Mouse (Mus musculus): ENCODE results near the gene Dcaf17. TPM values are rescaled to one million over a fixed set of nuclear protein-coding genes. Genes with fewer than 3 reads are reported as not detected.

The Dcaf17 gene
- polyA plus RNA-seq, 1 experiment from 2014 or later, result 18.9 TPM

DNA sequence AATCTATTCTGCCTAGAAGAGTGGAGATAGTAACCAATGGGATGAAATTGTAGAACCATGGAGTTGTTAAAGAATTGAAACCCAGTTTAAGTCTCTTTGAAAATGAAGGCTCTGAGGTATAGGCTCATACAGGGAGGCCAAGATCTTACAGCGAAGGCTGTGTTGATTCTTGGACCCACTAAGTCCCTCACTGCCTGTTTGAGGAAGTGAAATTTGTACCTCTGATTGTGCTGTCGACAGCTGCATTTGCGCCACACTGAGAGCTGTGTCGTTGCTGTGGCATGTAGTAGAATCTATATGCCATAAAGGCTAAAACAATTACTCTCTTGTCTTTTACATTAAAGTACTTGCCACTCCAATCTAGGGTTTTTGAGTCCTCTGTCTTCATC lies 48.2 kb downstream of the Dcaf17 start:
- Histone ChIP-seq H3K9me3 (replicated peaks) (no peaks in the 10 kb centered on the region; the same call in 1 of the 2 replicates), H3K9ac (no peak overlapping the region), H3K27me3 (replicated peaks) (no peaks in the 10 kb centered on the region), H3K4me3 (no peak overlapping the region), H3K36me3 (peaks cover 11% of the 10 kb centered on the region), H3K4me1 (replicated peaks) (peaks cover 8% of the 10 kb centered on the region), H3K27ac (ENCODE audit: poor library complexity, severe bottlenecking) (no peak overlapping the region), H3K4me2 (no peak overlapping the region)
- ATAC-seq (ENCODE audit: insufficient number of reproducible peaks, low FRiP score), result no peak
- WGBS, result 62% methylated on average over 4 of the region's 4 CpGs

DNA sequence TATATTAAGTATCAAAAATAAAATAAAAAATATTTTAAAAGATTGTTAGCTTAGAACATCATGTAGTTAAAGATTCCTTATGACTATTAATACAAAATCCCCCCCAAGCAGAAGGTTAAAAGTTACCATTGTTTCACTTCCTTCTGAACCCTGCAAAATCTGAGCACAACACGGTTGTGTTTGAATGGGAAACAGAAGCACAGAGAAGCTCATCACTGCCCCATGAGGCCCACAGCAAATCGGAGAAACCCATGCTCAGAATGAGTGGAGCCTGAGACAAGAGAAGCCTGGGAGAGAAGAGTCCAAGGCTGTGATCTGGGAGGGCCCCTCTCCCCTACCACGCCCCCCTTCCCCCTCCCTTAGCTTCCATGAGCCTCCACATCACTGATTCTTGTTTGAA lies 49.6 kb downstream of the Dcaf17 start:
- H3K4me3 ChIP-seq, result no peak overlapping the region
- 61% methylated on average over 3 of the region's 3 CpGs for WGBS
- peaks cover 8% of the 10 kb centered on the region for H3K4me1 ChIP-seq (replicated peaks)
- ATAC-seq (ENCODE audit: insufficient number of reproducible peaks, low FRiP score), result no peak
- H3K27me3 ChIP-seq (replicated peaks), result no peaks in the 10 kb centered on the region
- peaks cover 5% of the 10 kb centered on the region for H3K36me3 ChIP-seq
- H3K9ac ChIP-seq, result no peak overlapping the region
- H3K9me3 ChIP-seq (replicated peaks), result no peaks in the 10 kb centered on the region; the same call in 1 of the 2 replicates
- H3K4me2 ChIP-seq, result no peak overlapping the region
- no peak overlapping the region for H3K27ac ChIP-seq (ENCODE audit: poor library complexity, severe bottlenecking)

DNA sequence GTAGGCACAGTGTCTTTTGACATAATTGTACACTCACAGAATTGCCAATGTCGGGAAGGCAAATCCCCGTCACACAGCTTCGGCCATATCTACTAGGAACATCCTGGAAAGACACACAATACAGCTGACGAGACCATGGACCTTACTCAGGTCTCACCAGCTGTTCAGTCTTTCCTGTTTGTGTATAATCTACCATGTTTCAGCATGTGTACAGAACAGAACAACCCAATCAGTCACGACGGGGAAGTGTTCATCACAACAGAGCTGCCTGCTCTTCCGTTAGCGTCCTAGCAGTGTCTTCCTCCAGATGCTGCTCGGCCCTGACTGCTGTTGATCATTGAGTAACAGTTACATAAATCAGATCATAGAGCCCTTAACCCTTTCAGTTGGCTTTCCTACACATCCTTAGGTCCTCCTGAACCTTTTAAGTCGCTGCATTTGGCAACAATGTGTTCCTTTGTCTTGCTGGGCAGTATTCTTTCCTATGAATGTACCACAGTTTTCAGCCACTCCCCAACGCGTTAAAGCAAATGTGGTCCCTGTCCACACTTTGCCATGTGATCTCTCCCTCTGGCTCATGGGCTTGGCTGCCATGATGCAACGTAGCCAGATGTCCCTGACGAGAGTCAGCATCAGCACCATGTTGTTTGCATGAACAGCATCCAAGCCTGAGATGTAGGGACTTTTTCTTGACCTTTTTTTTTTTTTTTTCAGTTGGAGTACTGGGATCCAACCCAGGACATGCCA lies 50.5 kb downstream of the Dcaf17 start:
- no peaks in the 10 kb centered on the region for H3K27me3 ChIP-seq (replicated peaks)
- peaks cover 8% of the 10 kb centered on the region for H3K4me1 ChIP-seq (replicated peaks)
- no peak overlapping the region for H3K4me3 ChIP-seq

DNA sequence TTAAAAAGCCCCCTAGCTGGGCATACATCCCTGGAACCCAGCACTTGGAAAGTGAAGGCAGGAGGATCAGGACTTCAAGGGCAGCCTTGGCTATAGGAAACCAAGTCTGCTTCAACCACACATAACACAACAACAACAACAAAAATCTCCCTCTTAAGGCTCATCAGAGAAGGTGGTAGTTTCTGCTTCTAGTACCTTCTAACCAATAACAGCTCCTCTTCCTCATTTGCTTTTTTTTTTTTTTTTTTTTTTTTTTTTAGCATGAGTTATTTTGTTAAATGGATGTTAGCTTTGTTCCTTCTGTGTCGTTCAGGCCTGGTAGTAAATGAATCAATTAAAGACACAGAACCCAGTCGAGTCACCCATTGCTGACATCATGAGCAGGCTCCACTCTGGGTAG lies 52.1 kb downstream of the Dcaf17 start:
- H3K4me3 ChIP-seq, result no peak overlapping the region
- no peak for ATAC-seq (ENCODE audit: insufficient number of reproducible peaks, low FRiP score)
- H3K4me1 ChIP-seq (replicated peaks), result peaks cover 8% of the 10 kb centered on the region
- WGBS, result 83% methylated on average over 2 of the region's 2 CpGs
- 0 out of 2 replicates have a peak, but pooled peaks cover 2% of the 10 kb centered on the region for H3K27me3 ChIP-seq (replicated peaks)
- no peak overlapping the region for H3K9ac ChIP-seq
- no peaks in the 10 kb centered on the region for H3K36me3 ChIP-seq
- H3K27ac ChIP-seq (ENCODE audit: poor library complexity, severe bottlenecking), result no peak overlapping the region
- H3K9me3 ChIP-seq (replicated peaks), result no peaks in the 10 kb centered on the region; the same call in 1 of the 2 replicates
- no peak overlapping the region for H3K4me2 ChIP-seq

More for the DNA sequence above, 50.5 kb downstream of the Dcaf17 start:
- Histone ChIP-seq H3K9ac (no peak overlapping the region), H3K9me3 (replicated peaks) (no peaks in the 10 kb centered on the region; the same call in 1 of the 2 replicates), H3K36me3 (no peaks in the 10 kb centered on the region), H3K27ac (ENCODE audit: poor library complexity, severe bottlenecking) (no peak overlapping the region), H3K4me2 (no peak overlapping the region)
- 71% methylated on average over 14 of the region's 14 CpGs for WGBS
- no peak for ATAC-seq (ENCODE audit: insufficient number of reproducible peaks, low FRiP score)

DNA sequence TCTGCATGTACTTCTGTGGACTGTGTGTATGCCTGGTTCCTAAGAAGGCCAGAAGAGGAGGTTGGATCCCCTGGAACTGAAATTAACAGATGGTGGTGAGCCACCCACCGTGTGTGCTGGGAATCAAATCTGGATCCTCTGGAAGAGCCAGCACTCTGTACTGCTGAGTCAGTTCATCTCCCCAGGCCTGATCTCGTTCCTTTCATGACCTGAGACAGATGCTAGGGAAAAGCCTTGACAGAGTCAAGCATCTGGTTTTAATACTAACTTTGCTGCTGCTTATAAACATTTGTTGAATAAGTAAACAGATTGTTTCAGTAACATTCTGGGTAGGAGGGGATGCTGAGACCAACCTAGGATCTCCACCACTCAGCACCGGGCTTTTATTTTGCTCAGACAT lies 53.4 kb downstream of the Dcaf17 start:
- H3K27ac ChIP-seq (ENCODE audit: poor library complexity, severe bottlenecking), result no peak overlapping the region
- ATAC-seq (ENCODE audit: insufficient number of reproducible peaks, low FRiP score), result no peak
- 71% methylated on average over 3 of the region's 3 CpGs for WGBS
- H3K4me2 ChIP-seq, result no peak overlapping the region
- H3K9ac ChIP-seq, result no peak overlapping the region
- peaks cover 8% of the 10 kb centered on the region for H3K4me1 ChIP-seq (replicated peaks)
- H3K27me3 ChIP-seq (replicated peaks), result 0 out of 2 replicates have a peak, but pooled peaks cover 2% of the 10 kb centered on the region
- no peaks in the 10 kb centered on the region; the same call in 1 of the 2 replicates for H3K9me3 ChIP-seq (replicated peaks)
- no peak overlapping the region for H3K4me3 ChIP-seq
- no peaks in the 10 kb centered on the region for H3K36me3 ChIP-seq

DNA sequence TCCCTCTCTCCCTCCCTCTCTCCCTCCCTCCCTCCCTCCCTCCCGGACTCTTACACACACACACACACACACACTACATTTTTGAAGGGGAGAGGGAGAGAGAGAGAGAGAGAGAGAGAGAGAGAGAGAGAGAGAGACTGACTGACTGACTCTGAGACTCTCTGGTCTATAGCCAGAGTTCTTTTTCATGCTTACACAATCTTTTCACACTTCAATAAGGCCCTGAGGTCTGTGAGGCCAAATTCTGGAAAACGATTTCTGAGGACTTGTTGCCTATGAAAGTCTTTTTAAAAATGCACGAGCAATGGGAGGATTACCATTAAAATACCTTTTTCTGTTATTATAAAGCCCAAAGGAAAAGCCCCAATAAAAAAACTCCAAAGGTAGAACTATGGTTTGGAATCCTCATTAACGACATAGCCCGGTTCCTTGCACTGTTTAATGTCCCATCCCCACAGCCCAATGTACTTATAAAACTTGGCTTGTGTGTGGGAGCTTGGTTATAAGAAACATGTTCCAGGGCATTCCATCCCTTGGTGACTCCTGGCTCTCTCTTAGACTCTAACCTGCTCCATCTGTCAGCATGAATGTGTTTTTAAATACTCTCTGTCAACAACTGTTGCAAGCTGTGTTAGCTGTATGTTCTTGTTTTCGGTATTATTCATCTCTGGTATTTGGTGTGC lies 58.5 kb downstream of the Dcaf17 start:
- H3K36me3 ChIP-seq, result no peaks in the 10 kb centered on the region
- no peaks in the 10 kb centered on the region; the same call in 1 of the 2 replicates for H3K9me3 ChIP-seq (replicated peaks)
- H3K4me3 ChIP-seq, result no peak overlapping the region
- H3K4me2 ChIP-seq, result no peak overlapping the region
- 67% methylated on average over 5 of the region's 6 CpGs for WGBS
- H3K27me3 ChIP-seq (replicated peaks), result peaks cover 18% of the 10 kb centered on the region
- no peak overlapping the region for H3K9ac ChIP-seq
- no peak overlapping the region for H3K27ac ChIP-seq (ENCODE audit: poor library complexity, severe bottlenecking)
- H3K4me1 ChIP-seq (replicated peaks), result peaks cover 14% of the 10 kb centered on the region
- ATAC-seq (ENCODE audit: insufficient number of reproducible peaks, low FRiP score), result no peak

DNA sequence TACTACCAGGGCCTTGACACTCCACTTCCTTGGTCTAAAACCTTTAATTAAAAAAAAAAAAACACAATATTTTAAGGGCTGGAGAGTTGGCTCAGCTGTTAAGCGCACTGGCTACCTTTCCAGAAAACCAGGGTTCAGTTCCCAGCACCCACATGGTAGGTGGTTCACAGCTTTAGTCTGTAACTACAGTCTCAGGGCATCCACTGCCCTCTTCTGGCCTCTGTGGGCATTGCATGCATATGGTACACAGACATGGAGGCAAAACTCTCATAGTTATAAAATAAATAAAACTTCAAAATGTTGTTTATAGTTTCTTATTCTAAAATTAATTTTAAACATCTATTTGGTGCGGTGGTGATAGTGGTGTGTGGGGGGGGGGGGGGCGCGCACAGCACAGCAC lies 61.0 kb downstream of the Dcaf17 start:
- Histone ChIP-seq H3K27me3 (replicated peaks) (peaks cover 37% of the 10 kb centered on the region), H3K9me3 (replicated peaks) (no peaks in the 10 kb centered on the region; the same call in 1 of the 2 replicates), H3K4me3 (no peak overlapping the region), H3K4me1 (replicated peaks) (peaks cover 18% of the 10 kb centered on the region), H3K27ac (ENCODE audit: poor library complexity, severe bottlenecking) (no peak overlapping the region), H3K9ac (no peak overlapping the region), H3K4me2 (no peak overlapping the region), H3K36me3 (no peaks in the 10 kb centered on the region)
- ATAC-seq (ENCODE audit: insufficient number of reproducible peaks, low FRiP score), result no peak
- 91% methylated on average over 4 of the region's 4 CpGs for WGBS

DNA sequence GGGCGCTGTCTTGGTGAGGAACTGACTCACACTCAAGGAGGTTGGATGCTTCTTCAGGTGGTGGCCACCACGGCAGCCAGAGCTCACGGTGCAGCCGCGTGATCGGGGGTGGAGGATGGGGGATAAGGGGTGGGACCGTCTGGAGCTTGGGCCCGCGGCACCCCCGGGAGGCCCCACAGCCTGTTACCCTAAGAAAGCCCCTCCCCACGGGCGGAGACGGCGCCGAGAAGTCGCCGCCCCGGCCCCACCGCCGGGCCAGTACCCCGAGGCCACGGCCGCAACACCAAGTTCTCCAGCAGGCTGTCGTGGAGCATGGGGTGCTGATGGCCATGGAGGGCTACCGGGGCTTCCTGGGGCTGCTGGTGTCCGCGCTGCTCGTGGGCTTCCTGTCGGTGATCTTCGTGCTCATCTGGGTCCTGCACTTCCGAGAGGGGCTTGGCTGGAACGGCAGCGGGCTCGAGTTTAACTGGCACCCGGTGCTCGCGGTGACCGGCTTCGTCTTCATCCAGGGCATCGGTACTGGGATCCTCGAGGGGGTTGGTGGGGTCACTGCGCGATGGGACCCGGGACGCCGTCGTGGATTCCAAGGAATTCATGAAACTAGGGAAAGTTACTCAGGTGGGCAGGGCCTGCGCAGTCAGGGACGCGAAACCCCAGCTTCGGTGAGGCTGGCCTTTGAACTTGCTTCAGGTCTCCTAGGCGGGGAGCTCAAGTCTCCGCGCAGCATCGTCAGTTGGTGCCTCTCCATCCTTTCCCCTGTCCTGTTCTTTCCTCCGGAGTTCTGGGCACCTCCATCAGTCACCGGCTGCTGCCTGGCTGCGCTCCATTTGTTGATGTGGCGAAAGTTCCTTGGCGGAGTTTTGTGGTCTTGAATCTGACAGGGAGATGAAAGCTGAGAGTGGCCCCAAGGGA lies 62.9 kb downstream of the Dcaf17 start, which contains the start of gene Cybrd1:
Cybrd1 (plus strand) TSS at position 127 of the 912 bp plus-strand sequence.
- H3K27ac ChIP-seq (ENCODE audit: poor library complexity, severe bottlenecking), result no peak within 1 kb of the TSS
- H3K9ac ChIP-seq, result peak within 1 kb of the TSS; percentile 75
- peak within 1 kb of the TSS; percentile 62 for H3K4me3 ChIP-seq
- H3K4me2 ChIP-seq, result peak within 1 kb of the TSS; percentile 97
- H3K9me3 ChIP-seq (replicated peaks), result no peaks in the 10 kb centered on the region; the same call in 1 of the 2 replicates
- H3K36me3 ChIP-seq, result no peaks in the 10 kb centered on the region
- peaks cover 38% of the 10 kb centered on the region for H3K27me3 ChIP-seq (replicated peaks)
- WGBS, result under 1% methylated on average over 60 of the region's 60 CpGs
- ATAC-seq (ENCODE audit: insufficient number of reproducible peaks, low FRiP score), result peak; percentile 25; the same call in 1 of the 2 replicates
- peaks cover 18% of the 10 kb centered on the region for H3K4me1 ChIP-seq (replicated peaks)

DNA sequence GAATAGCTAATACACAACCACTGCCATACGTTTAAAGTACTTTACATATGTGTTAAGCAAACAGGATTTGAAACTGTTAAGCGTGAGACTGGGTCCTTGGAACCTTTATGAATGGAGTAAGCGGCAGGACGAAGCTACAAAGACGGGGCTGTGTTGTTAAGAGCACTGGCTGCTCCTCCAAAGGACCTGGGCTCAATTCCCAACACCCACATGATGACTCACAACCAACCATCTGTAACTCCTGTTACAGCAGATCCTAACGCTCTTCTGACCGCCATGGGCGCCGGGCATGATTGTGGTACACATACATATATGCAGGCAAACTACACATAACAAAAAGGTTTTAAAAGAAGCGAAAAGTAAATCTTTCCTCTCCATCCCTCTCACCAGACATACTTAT lies 65.7 kb downstream of the Dcaf17 start:
- Histone ChIP-seq H3K4me2 (no peak overlapping the region), H3K27ac (ENCODE audit: poor library complexity, severe bottlenecking) (no peak overlapping the region), H3K9me3 (replicated peaks) (no peaks in the 10 kb centered on the region; the same call in 1 of the 2 replicates), H3K4me1 (replicated peaks) (peaks cover 20% of the 10 kb centered on the region), H3K27me3 (replicated peaks) (peaks cover 38% of the 10 kb centered on the region), H3K36me3 (no peaks in the 10 kb centered on the region), H3K4me3 (no peak overlapping the region), H3K9ac (no peak overlapping the region)
- 85% methylated on average over 10 of the region's 10 CpGs for WGBS
- no peak for ATAC-seq (ENCODE audit: insufficient number of reproducible peaks, low FRiP score)

DNA sequence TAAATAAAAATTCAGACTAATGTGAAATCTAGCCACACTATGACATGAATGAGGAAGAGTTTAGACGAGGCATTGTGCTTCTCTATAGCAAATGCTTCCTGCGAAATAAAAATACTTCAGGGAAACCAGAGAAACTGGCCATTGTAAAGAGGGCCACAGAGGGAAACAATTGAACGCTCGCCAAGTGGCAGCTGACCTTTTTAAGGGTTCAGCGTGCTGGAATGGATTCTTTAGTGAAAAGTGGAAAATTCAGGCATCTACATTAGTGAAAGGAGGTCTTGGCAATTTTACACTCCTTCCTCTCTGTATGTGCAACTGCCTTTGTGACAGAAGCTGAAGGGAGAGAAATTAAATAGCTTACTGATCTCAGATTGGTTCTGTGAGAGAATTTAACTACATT lies 66.3 kb downstream of the Dcaf17 start:
- Histone ChIP-seq H3K9me3 (replicated peaks) (no peaks in the 10 kb centered on the region), H3K4me3 (no peak overlapping the region), H3K9ac (no peak overlapping the region), H3K27ac (ENCODE audit: poor library complexity, severe bottlenecking) (no peak overlapping the region), H3K36me3 (no peaks in the 10 kb centered on the region), H3K4me2 (no peak overlapping the region), H3K27me3 (replicated peaks) (peaks cover 38% of the 10 kb centered on the region), H3K4me1 (replicated peaks) (peaks cover 20% of the 10 kb centered on the region)
- WGBS, result 61% methylated on average over 5 of the region's 5 CpGs
- ATAC-seq (ENCODE audit: insufficient number of reproducible peaks, low FRiP score), result no peak
